Mouse (Mus musculus) limb, embryonic 12.5 days (tissue): Measurements from ENCODE around the gene Hcn1. TPM values are rescaled to one million over a fixed set of nuclear protein-coding genes. Genes with fewer than 3 reads are reported as not detected.

Experiments
- ATAC-seq: fragments of 200-750 bp; cut with Nextera tagmentation; 2 replicates; pipeline ENCODE4 v1.8.0; 2017; ENCODE audit warnings: low read depth, moderate TSS enrichment; ENCODE audit not compliant: insufficient number of reproducible peaks, insufficient read depth, low FRiP score, low TSS enrichment
- H3K27ac ChIP-seq: fragments of 300-500 bp; sonication (generic); 2 replicates; pipeline ENCODE4 v1.5.1; 2016; ENCODE audit warnings: mild to moderate bottlenecking, moderate library complexity
- H3K27me3 ChIP-seq: fragments of 300-500 bp; sonication (generic); 2 replicates; pipeline ENCODE4 v1.6.1; 2016; ENCODE audit warnings: mild to moderate bottlenecking, moderate library complexity
- H3K36me3 ChIP-seq: fragments of 300-500 bp; sonication (generic); 2 replicates; pipeline ENCODE4 v1.6.1; 2016; ENCODE audit warnings: mild to moderate bottlenecking, moderate library complexity
- H3K4me1 ChIP-seq: fragments of 300-500 bp; sonication (generic); replicated peaks from 2 replicates; pipeline ENCODE4 v1.6.1; 2016
- H3K4me2 ChIP-seq: fragments of 300-500 bp; sonication (generic); 2 replicates; pipeline ENCODE4 v1.6.1; 2016; ENCODE audit warnings: mild to moderate bottlenecking, moderate library complexity
- H3K4me3 ChIP-seq: fragments of 300-500 bp; sonication (generic); replicated peaks from 2 replicates; pipeline ENCODE4 v1.5.1; 2016; ENCODE audit warnings: mild to moderate bottlenecking
- H3K9ac ChIP-seq: fragments of 300-500 bp; sonication (generic); replicated peaks from 2 replicates; pipeline ENCODE4 v1.6.1; 2016; ENCODE audit warnings: mild to moderate bottlenecking, moderate library complexity
- H3K9me3 ChIP-seq: fragments of 300-500 bp; sonication (generic); 2 replicates; pipeline ENCODE4 v1.6.1; 2016; ENCODE audit warnings: mild to moderate bottlenecking, moderate library complexity
- WGBS: fragments of 180-500 bp; shearing (Covaris S2); methylation state at CpG from one replicate; pipeline ENCODE4 v1.1.7; 2016; 5-methylcytosine and 5-hydroxymethylcytosine counted together
- polyA plus RNA-seq: library from polyadenylated mRNA; unstranded; fragments of >200 nt; fragmentation: Nextera tagmentation; extraction: Ambion mirVana; gene quantifications from 2 replicates; pipeline ENCODE4 v1.2.1, GENCODE M21; 2016

Hcn1 gene
- polyA plus RNA-seq, 1 experiment from 2014 or later, result 0.15 TPM

DNA sequence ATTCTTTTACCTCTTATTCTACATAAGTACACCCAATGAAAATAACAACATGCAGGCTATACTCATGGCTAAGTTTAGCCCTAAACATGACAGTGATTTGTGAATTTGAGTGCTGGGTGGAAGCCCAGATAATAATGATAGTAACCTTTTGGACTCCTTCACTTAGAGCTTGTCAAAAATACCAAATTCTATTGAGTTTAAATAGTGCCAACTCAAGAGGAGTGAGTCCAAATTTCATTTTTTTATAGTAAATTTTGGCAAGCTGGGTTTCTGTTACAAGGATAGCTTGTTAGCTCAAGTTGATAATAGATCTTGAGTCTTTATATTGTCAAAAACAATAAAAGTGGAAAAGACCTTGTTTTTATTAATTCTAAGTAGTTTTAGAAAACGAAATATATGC is 190.7 kb downstream of the Hcn1 start:
- H3K27me3 ChIP-seq, result no peaks in the 10 kb centered on the region
- H3K27ac ChIP-seq, result no peak overlapping the region
- no peak overlapping the region for H3K9ac ChIP-seq
- ATAC-seq, result no peak
- no peak overlapping the region for H3K4me3 ChIP-seq
- H3K4me1 ChIP-seq, result no peaks in the 10 kb centered on the region
- H3K36me3 ChIP-seq, result no peaks in the 10 kb centered on the region
- 78% methylated on average over 1 of the region's 1 CpGs for WGBS
- no peaks in the 10 kb centered on the region for H3K9me3 ChIP-seq
- H3K4me2 ChIP-seq, result no peak overlapping the region

- H3K4me1 ChIP-seq, result no peaks in the 10 kb centered on the region
- no peak overlapping the region for H3K4me2 ChIP-seq
- no peaks in the 10 kb centered on the region for H3K36me3 ChIP-seq
- no peak overlapping the region for H3K9ac ChIP-seq
- H3K27me3 ChIP-seq, result no peaks in the 10 kb centered on the region
- ATAC-seq, result no peak
- H3K4me3 ChIP-seq, result no peak overlapping the region
- H3K9me3 ChIP-seq, result no peaks in the 10 kb centered on the region
- H3K27ac ChIP-seq, result no peak overlapping the region
These were observed 198.9 kb downstream of the Hcn1 start for GRCm38 (mm10) chr13:117801061-117801460.

DNA sequence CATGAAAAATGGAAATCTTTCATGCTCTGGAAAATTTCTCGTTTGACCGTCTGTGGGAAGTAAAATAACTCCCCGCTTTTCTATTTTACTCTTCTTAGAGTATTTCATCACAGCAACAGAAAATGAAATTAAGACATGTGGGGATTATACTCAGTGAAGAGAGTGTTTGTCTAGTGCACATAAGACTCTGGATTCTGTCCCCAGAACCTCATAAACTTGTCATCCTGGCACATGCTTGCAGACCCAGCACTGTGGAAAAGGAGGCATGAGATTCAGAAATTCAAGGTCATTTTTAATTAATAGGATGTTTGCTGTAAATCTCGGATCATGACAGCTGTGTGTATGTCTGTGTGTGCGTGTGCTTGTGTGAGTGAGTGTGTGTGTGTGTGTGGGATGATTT is 225.5 kb downstream of the Hcn1 start:
- Histone ChIP-seq H3K27me3 (no peaks in the 10 kb centered on the region), H3K27ac (no peak overlapping the region), H3K9me3 (no peaks in the 10 kb centered on the region), H3K9ac (no peak overlapping the region), H3K4me3 (no peak overlapping the region), H3K4me2 (no peak overlapping the region), H3K36me3 (no peaks in the 10 kb centered on the region), H3K4me1 (no peaks in the 10 kb centered on the region)
- 57% methylated on average over 5 of the region's 5 CpGs for WGBS
- no peak for ATAC-seq

GRCm38 (mm10) chr13:117836658-117837057 is 234.5 kb downstream of the Hcn1 start:
- H3K27me3 ChIP-seq, result no peaks in the 10 kb centered on the region
- no peak overlapping the region for H3K9ac ChIP-seq
- H3K4me2 ChIP-seq, result no peak overlapping the region
- no peaks in the 10 kb centered on the region for H3K36me3 ChIP-seq
- no peak overlapping the region for H3K27ac ChIP-seq
- ATAC-seq, result no peak
- no peak overlapping the region for H3K4me3 ChIP-seq
- no peaks in the 10 kb centered on the region for H3K4me1 ChIP-seq
- WGBS, result 79% methylated on average over 1 of the region's 1 CpGs
- no peaks in the 10 kb centered on the region for H3K9me3 ChIP-seq

GRCm38 (mm10) chr13:117838264-117838663 is 236.1 kb downstream of the Hcn1 start:
- Histone ChIP-seq H3K27ac (no peak overlapping the region), H3K4me1 (no peaks in the 10 kb centered on the region), H3K9ac (no peak overlapping the region), H3K36me3 (no peaks in the 10 kb centered on the region), H3K27me3 (no peaks in the 10 kb centered on the region), H3K4me3 (no peak overlapping the region), H3K9me3 (no peaks in the 10 kb centered on the region), H3K4me2 (no peak overlapping the region)
- no peak for ATAC-seq
- 92% methylated on average over 7 of the region's 7 CpGs for WGBS

GRCm38 (mm10) chr13:117842366-117842765 is 240.2 kb downstream of the Hcn1 start:
- Histone ChIP-seq H3K4me1 (no peaks in the 10 kb centered on the region), H3K4me3 (no peak overlapping the region), H3K9me3 (no peaks in the 10 kb centered on the region), H3K27ac (no peak overlapping the region), H3K36me3 (no peaks in the 10 kb centered on the region), H3K9ac (no peak overlapping the region), H3K4me2 (no peak overlapping the region), H3K27me3 (no peaks in the 10 kb centered on the region)
- ATAC-seq, result no peak

GRCm38 (mm10) chr13:117847290-117847689 is 245.2 kb downstream of the Hcn1 start:
- no peak for ATAC-seq
- H3K4me2 ChIP-seq, result no peak overlapping the region
- 97% methylated on average over 2 of the region's 2 CpGs for WGBS
- H3K4me1 ChIP-seq, result no peaks in the 10 kb centered on the region
- no peaks in the 10 kb centered on the region for H3K27me3 ChIP-seq
- no peaks in the 10 kb centered on the region for H3K36me3 ChIP-seq
- H3K4me3 ChIP-seq, result no peak overlapping the region
- H3K9me3 ChIP-seq, result no peaks in the 10 kb centered on the region
- H3K9ac ChIP-seq, result no peak overlapping the region
- no peak overlapping the region for H3K27ac ChIP-seq

GRCm38 (mm10) chr13:117848757-117849156 is 246.6 kb downstream of the Hcn1 start:
- Histone ChIP-seq H3K36me3 (no peaks in the 10 kb centered on the region), H3K9me3 (no peaks in the 10 kb centered on the region), H3K4me3 (no peak overlapping the region), H3K4me2 (no peak overlapping the region), H3K9ac (no peak overlapping the region), H3K4me1 (no peaks in the 10 kb centered on the region), H3K27me3 (no peaks in the 10 kb centered on the region), H3K27ac (no peak overlapping the region)
- ATAC-seq, result no peak
- WGBS, result 92% methylated on average over 4 of the region's 4 CpGs

- Histone ChIP-seq H3K36me3 (no peaks in the 10 kb centered on the region), H3K4me3 (no peak overlapping the region), H3K9ac (no peak overlapping the region), H3K27me3 (no peaks in the 10 kb centered on the region), H3K4me2 (no peak overlapping the region), H3K9me3 (no peaks in the 10 kb centered on the region), H3K4me1 (no peaks in the 10 kb centered on the region), H3K27ac (no peak overlapping the region)
- WGBS, result 85% methylated on average over 6 of the region's 6 CpGs
- no peak for ATAC-seq
These were observed 250.0 kb downstream of the Hcn1 start for GRCm38 (mm10) chr13:117851954-117852710.

DNA sequence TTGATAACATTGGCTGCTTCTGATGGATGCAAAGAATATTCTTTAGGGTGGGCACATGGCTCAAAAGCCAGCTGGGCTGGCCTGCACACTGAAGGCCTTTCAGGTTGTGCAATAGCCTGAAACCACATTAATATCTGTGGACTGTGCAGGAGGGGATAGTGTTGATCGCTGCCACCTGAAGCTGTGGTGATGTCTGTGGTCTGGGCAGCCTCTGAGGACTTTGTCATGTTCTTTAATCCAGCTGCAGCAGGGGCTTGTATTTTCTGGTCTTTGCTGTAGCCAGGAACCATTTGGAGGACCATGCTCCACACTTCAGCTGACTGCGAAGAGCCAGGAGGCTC is 250.6 kb downstream of the Hcn1 start:
- Histone ChIP-seq H3K9ac (no peak overlapping the region), H3K36me3 (no peaks in the 10 kb centered on the region), H3K4me2 (no peak overlapping the region), H3K27ac (no peak overlapping the region), H3K4me3 (no peak overlapping the region), H3K9me3 (no peaks in the 10 kb centered on the region), H3K27me3 (no peaks in the 10 kb centered on the region), H3K4me1 (no peaks in the 10 kb centered on the region)
- ATAC-seq, result no peak
- WGBS, result 93% methylated on average over 2 of the region's 2 CpGs

DNA sequence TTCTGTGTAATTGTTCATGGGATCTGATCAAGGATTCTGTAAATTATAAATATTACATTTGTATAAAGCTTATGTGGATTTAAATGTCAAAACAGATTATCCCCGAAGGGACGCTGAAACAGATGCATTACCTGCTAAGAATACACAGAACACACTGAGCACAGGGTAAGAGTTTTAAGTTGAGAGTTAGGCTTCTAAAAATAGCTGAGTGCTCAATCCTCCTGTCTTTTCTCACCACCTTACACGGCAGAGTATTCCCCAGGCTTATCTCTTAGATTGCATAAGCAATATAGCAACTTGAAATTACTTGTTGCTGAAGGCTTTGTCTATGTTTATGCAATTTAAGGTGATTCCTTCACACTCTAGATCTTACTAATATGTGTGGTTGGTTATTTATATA is 256.3 kb downstream of the Hcn1 start:
- Histone ChIP-seq H3K4me3 (no peak overlapping the region), H3K27me3 (no peaks in the 10 kb centered on the region), H3K27ac (no peak overlapping the region), H3K36me3 (no peaks in the 10 kb centered on the region), H3K4me2 (no peak overlapping the region), H3K4me1 (no peaks in the 10 kb centered on the region), H3K9ac (no peak overlapping the region), H3K9me3 (no peaks in the 10 kb centered on the region)
- WGBS, result 80% methylated on average over 3 of the region's 3 CpGs
- ATAC-seq, result no peak

GRCm38 (mm10) chr13:117877787-117878186 is 275.7 kb downstream of the Hcn1 start:
- ATAC-seq, result no peak
- Histone ChIP-seq H3K9me3 (no peaks in the 10 kb centered on the region), H3K27me3 (no peaks in the 10 kb centered on the region), H3K27ac (no peak overlapping the region), H3K36me3 (no peaks in the 10 kb centered on the region), H3K9ac (no peak overlapping the region), H3K4me2 (no peak overlapping the region), H3K4me1 (peaks cover 3% of the 10 kb centered on the region; the same call in 1 of the 2 replicates), H3K4me3 (no peak overlapping the region)
- WGBS, result 50% methylated on average over 8 of the region's 8 CpGs
